Mouse (Mus musculus): ENCODE measurements around the gene Nol12. TPM values are rescaled to one million over a fixed set of nuclear protein-coding genes. Genes with fewer than 3 reads are reported as not detected.

The Nol12 gene
- total RNA-seq, 2 experiments from 2014 or later: 36.2 to 38.8 TPM

- DNase-seq (ENCODE audit: extremely low spot score in 1 of 2, low spot score in 2 of 2): peak; percentile 82
- no peak for TF ChIP-seq CTCF (IDR thresholded peaks at IDR 0.05)
- Histone ChIP-seq H3K27ac (no peak overlapping the region; the same call in 1 of the 2 replicates), H3K4me3 (no peak overlapping the region)
- intact Hi-C loops (cut with DNase I): loop anchor here (2.0 kb wide), 1 partner anchor 38 kb away; no protein-coding TSS in a partner anchor
Observed at GRCm38 (mm10) chr15:78988499-78988971, 53.8 kb downstream of the Nol12 start.

GRCm38 (mm10) chr15:78989152-78990092, 54.7 kb downstream of the Nol12 start:
- intact Hi-C loops (cut with DNase I): loop anchor here (2.0 kb wide), 1 partner anchor 37 kb away; no protein-coding TSS in a partner anchor
- Histone ChIP-seq H3K4me3 (no peak overlapping the region), H3K27ac (no peak overlapping the region; the same call in 1 of the 2 replicates)
- no peak for DNase-seq (ENCODE audit: extremely low spot score in 1 of 2, low spot score in 2 of 2)
- no peak for TF ChIP-seq CTCF (IDR thresholded peaks at IDR 0.05)

- no peak for DNase-seq (ENCODE audit: extremely low spot score in 1 of 2, low spot score in 2 of 2)
- no peak for TF ChIP-seq CTCF (IDR thresholded peaks at IDR 0.05)
- intact Hi-C loops (cut with DNase I): no loop called here
- Histone ChIP-seq H3K4me3 (no peak overlapping the region), H3K27ac (no peak overlapping the region)
Observed at GRCm38 (mm10) chr15:78990093-78990463, 55.3 kb downstream of the Nol12 start.

GRCm38 (mm10) chr15:78990970-78991525, 56.3 kb downstream of the Nol12 start:
- DNase-seq (ENCODE audit: extremely low spot score in 1 of 2, low spot score in 2 of 2): no peak
- Histone ChIP-seq H3K27ac (no peak overlapping the region), H3K4me3 (no peak overlapping the region)
- intact Hi-C loops (cut with DNase I): no loop called here
- TF ChIP-seq CTCF (IDR thresholded peaks at IDR 0.05): no peak

GRCm38 (mm10) chr15:78992235-78992634, 57.5 kb downstream of the Nol12 start:
- H3K4me3 ChIP-seq: no peak overlapping the region
- intact Hi-C loops (cut with DNase I): no loop called here
- no peak for DNase-seq (ENCODE audit: extremely low spot score in 1 of 2, low spot score in 2 of 2)

GRCm38 (mm10) chr15:78992925-78993324, 58.2 kb downstream of the Nol12 start:
- intact Hi-C loops (cut with DNase I): no loop called here
- Histone ChIP-seq H3K4me3 (no peak overlapping the region), H3K27ac (no peak overlapping the region)
- TF ChIP-seq CTCF (IDR thresholded peaks at IDR 0.05): no peak
- no peak for DNase-seq (ENCODE audit: extremely low spot score in 1 of 2, low spot score in 2 of 2)

More at GRCm38 (mm10) chr15:78992235-78992634, 57.5 kb downstream of the Nol12 start:
- TF ChIP-seq CTCF (IDR thresholded peaks at IDR 0.05): no peak; the same call in 1 of the 2 replicates
- no peak overlapping the region for H3K27ac ChIP-seq

Small RNA genes lying within 50 kb of the gene (microRNA-seq; reads per million reads assigned to microRNA genes)
- 0.96 to 2.9 reads per million in 2 experiments for gene Mir6955

Other genes starting within 250 kb of the Nol12 start
- 100 to 1,000 TPM; 144 to 177 TPM for gene Elfn2, start 216.2 kb upstream of the Nol12 start, total RNA-seq (2021)
- gene Mfng, start 161.5 kb upstream of the Nol12 start, total RNA-seq (2021): 1 to 10 TPM; 5.0 to 6.2 TPM
- 1 to 10 TPM; 4.8 TPM for gene Card10, start 131.9 kb upstream of the Nol12 start, total RNA-seq (2021)
- gene Cdc42ep1, start 92.3 kb upstream of the Nol12 start, total RNA-seq (2021): 10 to 100 TPM; 10.6 to 13.1 TPM
- gene Lgals2, start 79.4 kb upstream of the Nol12 start, total RNA-seq (2021): not detected
- 10 to 100 TPM; 64.8 to 68.2 TPM for gene Gga1, start 57.7 kb upstream of the Nol12 start, total RNA-seq (2021)
- gene Gm49510, start 35.3 kb upstream of the Nol12 start, total RNA-seq (2021): not detected
- 10 to 100 TPM; 35.0 to 37.7 TPM for gene Sh3bp1, start 35.2 kb upstream of the Nol12 start, total RNA-seq (2021)
- gene Pdxp, start 21.0 kb upstream of the Nol12 start, total RNA-seq (2021): 100 to 1,000 TPM; 165 to 171 TPM
- gene Lgals1, start 8.2 kb upstream of the Nol12 start, total RNA-seq (2021): 10 to 100 TPM; 19.8 to 20.4 TPM
- 10 to 100 TPM; 11.8 to 12.7 TPM for gene Triobp, start 12.8 kb downstream of the Nol12 start, total RNA-seq (2021)
- 10 to 100 TPM; 80.4 to 81.1 TPM for gene H1f0, start 93.5 kb downstream of the Nol12 start, total RNA-seq (2021)
- under 1 TPM in 1 of 2 experiments, not detected in 1; 0.84 TPM for gene Galr3, start 107.0 kb downstream of the Nol12 start, total RNA-seq (2021)
- 10 to 100 TPM; 19.7 to 19.8 TPM for gene Ankrd54, start 128.0 kb downstream of the Nol12 start, total RNA-seq (2021)
- 10 to 100 TPM; 62.5 to 66.6 TPM for gene Eif3l, start 140.2 kb downstream of the Nol12 start, total RNA-seq (2021)
- gene Micall1, start 174.0 kb downstream of the Nol12 start, total RNA-seq (2021): 10 to 100 TPM; 22.8 to 23.2 TPM
- 100 to 1,000 TPM; 100 to 103 TPM for gene Polr2f, start 206.1 kb downstream of the Nol12 start, total RNA-seq (2021)
- 10 to 100 TPM; 12.0 to 12.9 TPM for gene 1700088E04Rik, start 206.3 kb downstream of the Nol12 start, total RNA-seq (2021)
- gene Sox10, start 230.3 kb downstream of the Nol12 start, total RNA-seq (2021): 10 to 100 TPM; 17.1 to 18.7 TPM

Measured in left cerebral cortex, adult 2 months (tissue).